Mouse (Mus musculus) hindbrain, embryonic 11.5 days (tissue): ENCODE measurements around the gene Ccnjl. TPM values are rescaled to one million over a fixed set of nuclear protein-coding genes. Genes with fewer than 3 reads are reported as not detected.
A peak's percentile ranks its signal among the peaks of the same experiment; 100 is the strongest.

Experiments used
- ATAC-seq: fragments of 200-750 bp; cut with Nextera tagmentation; 2 replicates; pipeline ENCODE4 v1.8.0; 2017; ENCODE audit warnings: mild to moderate bottlenecking, moderate TSS enrichment, moderate library complexity; ENCODE audit not compliant: low FRiP score
- DNase-seq: peaks from one replicate; pipeline ENCODE4 v3.0.0-alpha.2; 2015; ENCODE audit warnings: low spot score
- H3K27ac ChIP-seq: fragments of 300-500 bp; sonication (generic); 2 replicates; pipeline ENCODE4 v1.5.1; 2014; ENCODE audit warnings: mild to moderate bottlenecking, low read depth, low read length
- H3K27me3 ChIP-seq: fragments of 300-500 bp; sonication (generic); 2 replicates; pipeline ENCODE4 v1.6.1; 2014; ENCODE audit warnings: mild to moderate bottlenecking, low read length, moderate library complexity, mixed read lengths; ENCODE audit not compliant: control insufficient read depth, insufficient read depth
- H3K36me3 ChIP-seq: fragments of 300-500 bp; sonication (generic); 2 replicates; pipeline ENCODE4 v1.6.1; 2014; ENCODE audit warnings: mild to moderate bottlenecking, low read length, moderate library complexity, mixed read lengths; ENCODE audit not compliant: control insufficient read depth, insufficient read depth
- H3K4me1 ChIP-seq: fragments of 300-500 bp; sonication (generic); replicated peaks from 2 replicates; pipeline ENCODE4 v1.6.1; 2014; ENCODE audit warnings: low read length, mixed read lengths; ENCODE audit not compliant: control insufficient read depth, insufficient read depth
- H3K4me2 ChIP-seq: fragments of 300-500 bp; sonication (generic); replicated peaks from 2 replicates; pipeline ENCODE4 v1.6.1; 2014; ENCODE audit warnings: mild to moderate bottlenecking, low read depth, low read length
- H3K4me3 ChIP-seq: fragments of 300-500 bp; sonication (generic); 2 replicates; pipeline ENCODE4 v1.5.1; 2014; ENCODE audit warnings: low read depth, low read length
- H3K9ac ChIP-seq: fragments of 300-500 bp; sonication (generic); 2 replicates; pipeline ENCODE4 v1.6.1; 2014; ENCODE audit warnings: low read depth, low read length
- H3K9me3 ChIP-seq: fragments of 300-500 bp; sonication (generic); 2 replicates; pipeline ENCODE4 v1.6.1; 2016; ENCODE audit warnings: low read length; ENCODE audit not compliant: control insufficient read depth
- WGBS: fragments of 180-500 bp; shearing (Covaris S2); extraction: QIAGEN DNeasy Blood & Tissue Kit; methylation state at CpG from one replicate; pipeline ENCODE4 v1.1.7; 2014; 5-methylcytosine and 5-hydroxymethylcytosine counted together
- polyA plus RNA-seq: library from polyadenylated mRNA; unstranded; fragments of >200 nt; fragmentation: Nextera tagmentation; extraction: Ambion mirVana; gene quantifications from 2 replicates; pipeline ENCODE4 v1.2.1, GENCODE M21; 2014

Gene Ccnjl
- polyA plus RNA-seq, 1 experiment from 2014 or later: 37.7 TPM

GRCm38 (mm10) chr11:43589530-43590072 is 61.0 kb downstream of the Ccnjl start:
- Histone ChIP-seq H3K4me3 (no peak overlapping the region), H3K4me1 (0 out of 2 replicates have a peak, but pooled peaks cover 2% of the 10 kb centered on the region), H3K27me3 (no peaks in the 10 kb centered on the region), H3K4me2 (no peak overlapping the region), H3K9ac (no peak overlapping the region), H3K27ac (no peak overlapping the region), H3K9me3 (no peaks in the 10 kb centered on the region), H3K36me3 (no peaks in the 10 kb centered on the region)
- ATAC-seq (peak; percentile 64), DNase-seq (no peak)
- WGBS: 62% methylated on average over 6 of the region's 6 CpGs

DNA sequence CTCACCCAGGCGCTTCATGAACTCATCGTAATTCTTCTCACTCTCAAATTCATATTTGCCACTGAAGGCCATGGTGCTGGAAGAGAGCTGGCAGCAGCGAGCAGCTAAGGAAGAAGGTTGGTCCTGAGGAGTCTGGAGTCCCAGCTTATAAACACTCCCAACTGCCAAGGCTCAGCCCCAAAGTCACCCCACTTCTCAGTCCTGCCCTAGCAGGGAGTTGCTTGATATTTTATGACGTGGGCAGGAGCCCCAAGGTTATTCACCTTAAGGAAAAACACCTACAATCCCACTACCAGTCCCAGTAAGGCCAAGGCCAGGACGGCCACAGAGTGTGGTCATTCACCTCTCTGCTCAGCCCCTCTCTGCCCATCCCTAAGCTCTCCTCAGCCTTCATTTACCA is 72.9 kb downstream of the Ccnjl start, which contains the start of gene Fabp6:
Gene Fabp6, minus strand, starts transcription at position 101 of the 400 bp plus-strand sequence.
- WGBS: 85% methylated on average over 5 of the region's 5 CpGs
- H3K27ac ChIP-seq: no peak within 1 kb of the TSS
- H3K27me3 ChIP-seq: no peaks in the 10 kb centered on the region
- no peak within 1 kb of the TSS for H3K4me3 ChIP-seq
- H3K4me2 ChIP-seq: no peak within 1 kb of the TSS
- no peak within 1 kb of the TSS for H3K9ac ChIP-seq
- no peaks in the 10 kb centered on the region for H3K9me3 ChIP-seq
- H3K36me3 ChIP-seq: no peaks in the 10 kb centered on the region
- no peak for DNase-seq
- H3K4me1 ChIP-seq: no peaks in the 10 kb centered on the region
- ATAC-seq: no peak

DNA sequence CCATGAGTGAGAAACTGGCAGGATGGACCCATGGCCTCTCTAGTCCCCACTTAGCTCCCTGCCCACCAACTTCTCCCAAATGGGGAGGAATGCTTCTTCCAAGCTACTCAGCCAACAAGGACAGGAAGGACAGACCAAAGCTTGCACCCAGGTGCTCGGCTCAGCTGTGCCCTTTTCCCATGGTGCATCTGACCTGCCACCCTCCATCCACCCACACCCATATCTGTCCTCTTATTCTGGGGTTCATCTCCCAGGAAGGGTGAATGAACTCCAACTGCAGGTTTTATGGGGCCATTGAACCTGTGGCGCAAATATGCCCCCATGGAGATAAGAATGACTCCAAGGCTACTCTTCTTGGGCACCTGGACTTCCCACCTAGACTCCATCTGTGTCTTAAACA is 75.6 kb downstream of the Ccnjl start:
- Histone ChIP-seq H3K27me3 (no peaks in the 10 kb centered on the region), H3K4me2 (no peak overlapping the region), H3K4me1 (no peaks in the 10 kb centered on the region), H3K9ac (no peak overlapping the region), H3K9me3 (no peaks in the 10 kb centered on the region), H3K4me3 (no peak overlapping the region), H3K36me3 (no peaks in the 10 kb centered on the region), H3K27ac (no peak overlapping the region)
- no peak for DNase-seq
- WGBS: 93% methylated on average over 2 of the region's 2 CpGs
- no peak for ATAC-seq

DNA sequence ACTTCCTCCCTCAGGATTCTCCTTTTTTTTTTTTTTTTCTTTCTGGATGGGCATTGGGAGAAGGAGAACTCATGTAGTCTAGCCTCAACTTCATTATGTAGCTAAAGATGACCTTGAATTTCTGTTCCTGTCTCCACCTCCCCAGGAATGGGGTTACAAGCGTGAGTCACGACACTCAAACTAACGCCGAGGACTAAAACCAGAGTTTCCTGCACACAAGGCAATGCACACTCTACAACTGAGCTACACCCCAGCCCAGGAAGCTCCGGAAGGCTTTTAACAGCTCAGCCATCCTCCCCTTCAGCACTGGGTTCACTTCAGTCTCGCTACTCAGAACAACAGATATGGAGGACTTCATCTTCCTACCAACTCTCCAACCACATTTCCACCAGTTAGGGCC is 76.3 kb downstream of the Ccnjl start:
- H3K27ac ChIP-seq: no peak overlapping the region
- H3K4me2 ChIP-seq: no peak overlapping the region
- H3K36me3 ChIP-seq: no peaks in the 10 kb centered on the region
- no peak overlapping the region for H3K9ac ChIP-seq
- H3K4me3 ChIP-seq: no peak overlapping the region
- no peaks in the 10 kb centered on the region for H3K9me3 ChIP-seq
- H3K27me3 ChIP-seq: no peaks in the 10 kb centered on the region
- 86% methylated on average over 6 of the region's 6 CpGs for WGBS
- DNase-seq: no peak
- ATAC-seq: no peak
- H3K4me1 ChIP-seq: no peaks in the 10 kb centered on the region

GRCm38 (mm10) chr11:43605859-43606258 is 77.3 kb downstream of the Ccnjl start:
- WGBS: 90% methylated on average over 6 of the region's 6 CpGs
- H3K27me3 ChIP-seq: no peaks in the 10 kb centered on the region
- H3K4me3 ChIP-seq: no peak overlapping the region
- ATAC-seq (no peak), DNase-seq (no peak)
- no peak overlapping the region for H3K9ac ChIP-seq
- no peak overlapping the region for H3K4me2 ChIP-seq
- no peaks in the 10 kb centered on the region for H3K36me3 ChIP-seq
- no peaks in the 10 kb centered on the region for H3K4me1 ChIP-seq
- no peak overlapping the region for H3K27ac ChIP-seq
- no peaks in the 10 kb centered on the region for H3K9me3 ChIP-seq

DNA sequence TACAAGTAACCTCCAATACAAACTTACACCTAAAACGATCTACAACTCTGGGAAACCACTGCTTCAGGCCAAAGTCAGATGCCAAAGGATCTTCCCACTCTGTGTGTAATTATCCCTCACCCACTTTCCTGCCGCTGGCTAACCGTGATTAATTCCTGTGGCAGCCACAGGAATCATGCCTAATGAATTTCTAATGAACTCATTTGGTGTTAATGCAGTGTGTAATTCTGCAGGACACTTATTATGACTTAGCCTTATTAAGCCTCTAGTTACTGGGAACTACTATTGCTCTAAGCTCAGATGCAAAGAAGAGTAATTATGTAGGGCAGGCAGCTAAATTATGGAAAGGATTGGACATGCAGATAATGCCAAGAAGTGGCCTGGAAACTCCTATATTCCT is 79.9 kb downstream of the Ccnjl start:
- no peaks in the 10 kb centered on the region for H3K4me1 ChIP-seq
- H3K36me3 ChIP-seq: no peaks in the 10 kb centered on the region
- DNase-seq: no peak
- no peak for ATAC-seq
- H3K4me3 ChIP-seq: no peak overlapping the region
- H3K27me3 ChIP-seq: no peaks in the 10 kb centered on the region
- H3K27ac ChIP-seq: no peak overlapping the region
- WGBS: 71% methylated on average over 3 of the region's 3 CpGs
- no peak overlapping the region for H3K9ac ChIP-seq
- H3K4me2 ChIP-seq: no peak overlapping the region
- H3K9me3 ChIP-seq: no peaks in the 10 kb centered on the region

GRCm38 (mm10) chr11:43610006-43610661 is 81.5 kb downstream of the Ccnjl start:
- H3K4me2 ChIP-seq: no peak overlapping the region
- ATAC-seq (no peak), DNase-seq (no peak)
- no peak overlapping the region for H3K9ac ChIP-seq
- H3K27me3 ChIP-seq: no peaks in the 10 kb centered on the region
- no peaks in the 10 kb centered on the region for H3K9me3 ChIP-seq
- 84% methylated on average over 10 of the region's 10 CpGs for WGBS
- H3K36me3 ChIP-seq: no peaks in the 10 kb centered on the region
- H3K4me3 ChIP-seq: no peak overlapping the region
- H3K4me1 ChIP-seq: no peaks in the 10 kb centered on the region
- H3K27ac ChIP-seq: no peak overlapping the region

GRCm38 (mm10) chr11:43610662-43611033 is 82.1 kb downstream of the Ccnjl start:
- Histone ChIP-seq H3K36me3 (no peaks in the 10 kb centered on the region), H3K27ac (no peak overlapping the region), H3K9ac (no peak overlapping the region), H3K4me3 (no peak overlapping the region), H3K9me3 (no peaks in the 10 kb centered on the region), H3K4me2 (no peak overlapping the region), H3K27me3 (no peaks in the 10 kb centered on the region), H3K4me1 (no peaks in the 10 kb centered on the region)
- WGBS: 83% methylated on average over 5 of the region's 5 CpGs
- DNase-seq (no peak), ATAC-seq (no peak)

DNA sequence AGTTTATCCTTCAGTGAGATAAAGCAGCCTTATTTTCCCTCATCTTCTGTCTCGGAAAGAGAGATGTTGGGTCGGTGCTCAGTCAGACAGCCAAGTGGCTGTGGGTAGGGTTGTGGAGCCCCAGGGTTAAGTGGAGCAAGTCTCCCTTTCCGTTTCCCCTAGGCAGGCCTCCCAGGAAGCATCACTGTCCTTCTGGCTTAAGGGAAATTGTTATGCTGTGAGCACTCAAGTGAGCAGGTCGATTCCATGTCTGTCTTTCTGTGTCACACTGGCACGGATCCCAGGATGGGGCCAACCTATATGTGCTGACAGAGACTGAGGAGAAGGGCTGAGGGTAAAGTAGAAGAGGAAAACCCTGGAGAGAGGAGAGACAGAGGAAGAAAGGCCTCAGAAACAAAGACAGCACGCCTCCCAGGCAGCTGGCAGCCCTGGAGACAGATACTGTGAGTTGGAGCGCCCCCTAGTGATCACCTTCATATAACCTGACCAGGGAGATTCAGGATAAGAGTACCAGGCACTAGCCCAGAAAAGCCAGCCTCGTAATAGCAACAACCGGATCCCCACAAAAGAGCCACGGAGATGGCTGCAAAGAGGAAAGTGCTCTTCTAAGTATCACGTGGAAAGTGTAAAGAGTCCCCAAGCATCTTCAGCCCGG is 84.4 kb downstream of the Ccnjl start:
- Histone ChIP-seq H3K27ac (0 out of 2 replicates have a peak overlapping the region, but pooled peaks have one; percentile 10), H3K36me3 (no peaks in the 10 kb centered on the region), H3K4me3 (no peak overlapping the region), H3K27me3 (no peaks in the 10 kb centered on the region), H3K9me3 (no peaks in the 10 kb centered on the region), H3K4me1 (no peaks in the 10 kb centered on the region), H3K9ac (peak overlapping the region; percentile 24; the same call in 1 of the 2 replicates), H3K4me2 (no peak overlapping the region)
- peak; percentile 95 for DNase-seq
- 32% methylated on average over 12 of the region's 12 CpGs for WGBS
- ATAC-seq: peak; percentile 90
